Mouse (Mus musculus): ENCODE measurements around the gene Retn. TPM values are rescaled to one million over a fixed set of nuclear protein-coding genes. Genes with fewer than 3 reads are reported as not detected.

Gene Retn
- not detected in 2 replicates for polyA plus RNA-seq (2014; fragmentation: Nextera tagmentation; extraction: Ambion mirVana)

DNA sequence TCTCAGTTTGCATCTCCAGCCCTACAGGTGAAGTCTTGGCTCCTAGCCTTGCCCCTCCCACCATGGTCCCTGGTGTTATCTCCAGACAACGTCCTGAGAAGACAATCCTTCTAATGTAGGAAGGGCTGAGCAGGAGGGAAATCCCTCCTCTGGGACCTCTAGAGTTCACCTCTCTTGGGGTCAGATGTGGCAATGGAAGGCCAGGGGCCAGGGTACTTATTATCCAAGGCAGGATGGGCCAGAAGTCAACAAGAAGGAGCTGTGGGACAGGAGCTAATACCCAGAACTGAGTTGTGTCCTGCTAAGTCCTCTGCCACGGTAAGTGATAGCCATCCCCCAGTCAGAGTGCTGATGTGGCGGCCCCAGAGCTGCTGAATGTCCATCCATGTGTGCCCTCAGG, at the start of gene Retn:
TSS of gene Retn (plus strand) at position 245 of the 400 bp plus-strand sequence.
- Histone ChIP-seq H3K36me3 (ENCODE audit: control insufficient read depth, insufficient read depth, low read length) (no peaks in the 10 kb centered on the region), H3K4me2 (no peak within 1 kb of the TSS), H3K4me3 (ENCODE audit: low read depth, low read length) (no peak within 1 kb of the TSS), H3K27me3 (ENCODE audit: control insufficient read depth, insufficient read depth, low read length) (no peaks in the 10 kb centered on the region), H3K9ac (ENCODE audit: low read depth, low read length) (no peak within 1 kb of the TSS), H3K4me1 (ENCODE audit: control insufficient read depth, insufficient read depth, low read length) (no peaks in the 10 kb centered on the region), H3K27ac (ENCODE audit: low read depth, low read length) (no peak within 1 kb of the TSS), H3K9me3 (replicated peaks; ENCODE audit: control insufficient read depth, low read length) (no peaks in the 10 kb centered on the region)
- no peak for ATAC-seq (replicated peaks; ENCODE audit: insufficient number of reproducible peaks, low FRiP score, low TSS enrichment)
- 68% methylated on average over 3 of the region's 3 CpGs for WGBS (ENCODE audit: insufficient replicate concordance)

DNA sequence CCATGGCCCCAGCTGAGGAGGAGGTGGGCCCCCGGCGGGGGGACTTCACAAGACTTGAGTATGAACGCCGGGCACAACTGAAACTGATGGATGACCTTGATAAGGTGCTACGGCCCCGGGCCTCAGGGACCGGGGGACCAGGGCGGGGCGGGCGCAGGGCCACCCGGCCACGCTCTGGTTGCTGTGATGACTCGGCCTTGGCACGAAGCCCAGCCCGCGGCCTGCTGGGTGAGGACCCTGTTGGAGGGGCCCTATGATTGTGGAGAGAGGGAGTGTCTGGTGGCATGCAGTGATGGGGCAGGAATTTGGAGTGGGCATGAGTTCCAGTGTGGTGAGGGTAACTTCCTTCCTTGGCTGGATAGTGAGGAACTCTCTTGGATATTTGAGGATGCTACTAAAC, 49.0 kb upstream of the Retn start:
- no peak overlapping the region for H3K27ac ChIP-seq (ENCODE audit: low read depth, low read length)
- no peak overlapping the region for H3K9ac ChIP-seq (ENCODE audit: low read depth, low read length)
- WGBS (ENCODE audit: insufficient replicate concordance), result 80% methylated on average over 16 of the region's 16 CpGs

DNA sequence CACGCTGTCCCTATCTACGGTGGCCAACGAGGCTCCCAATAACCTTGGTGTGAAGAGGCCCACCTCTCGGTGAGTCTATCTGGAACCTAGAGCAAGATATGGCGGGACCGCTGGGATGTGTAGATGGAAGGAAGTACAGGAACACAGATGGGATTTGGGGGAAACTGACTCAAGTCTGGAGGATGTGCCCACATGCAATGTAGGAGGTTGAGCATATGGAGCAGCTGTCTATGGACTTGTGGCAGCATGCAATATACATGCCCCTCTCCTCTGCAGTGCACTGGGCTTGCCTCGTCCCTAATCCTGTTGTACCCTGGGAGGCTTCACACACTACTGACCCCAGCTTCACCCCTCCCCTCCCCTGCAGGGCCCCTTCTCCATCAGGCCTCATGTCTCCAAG, 47.7 kb upstream of the Retn start:
- 92% methylated on average over 7 of the region's 7 CpGs for WGBS (ENCODE audit: insufficient replicate concordance)
- H3K4me1 ChIP-seq (ENCODE audit: control insufficient read depth, insufficient read depth, low read length), result no peaks in the 10 kb centered on the region
- no peak for ATAC-seq (replicated peaks; ENCODE audit: insufficient number of reproducible peaks, low FRiP score, low TSS enrichment)
- peaks cover 28% of the 10 kb centered on the region for H3K36me3 ChIP-seq (ENCODE audit: control insufficient read depth, insufficient read depth, low read length)
- H3K9me3 ChIP-seq (replicated peaks; ENCODE audit: control insufficient read depth, low read length), result no peaks in the 10 kb centered on the region
- no peak overlapping the region for H3K4me3 ChIP-seq (ENCODE audit: low read depth, low read length)
- no peak overlapping the region for H3K9ac ChIP-seq (ENCODE audit: low read depth, low read length)
- no peak overlapping the region for H3K27ac ChIP-seq (ENCODE audit: low read depth, low read length)
- H3K27me3 ChIP-seq (ENCODE audit: control insufficient read depth, insufficient read depth, low read length), result no peaks in the 10 kb centered on the region
- no peak overlapping the region for H3K4me2 ChIP-seq

More for the DNA sequence above, 49.0 kb upstream of the Retn start:
- H3K4me1 ChIP-seq (ENCODE audit: control insufficient read depth, insufficient read depth, low read length), result no peaks in the 10 kb centered on the region
- H3K9me3 ChIP-seq (replicated peaks; ENCODE audit: control insufficient read depth, low read length), result no peaks in the 10 kb centered on the region
- ATAC-seq (replicated peaks; ENCODE audit: insufficient number of reproducible peaks, low FRiP score, low TSS enrichment), result no peak; the same call in 1 of the 2 replicates
- no peak overlapping the region for H3K4me2 ChIP-seq
- no peaks in the 10 kb centered on the region for H3K27me3 ChIP-seq (ENCODE audit: control insufficient read depth, insufficient read depth, low read length)
- no peak overlapping the region for H3K4me3 ChIP-seq (ENCODE audit: low read depth, low read length)
- peaks cover 21% of the 10 kb centered on the region for H3K36me3 ChIP-seq (ENCODE audit: control insufficient read depth, insufficient read depth, low read length)

- Histone ChIP-seq H3K27me3 (ENCODE audit: control insufficient read depth, insufficient read depth, low read length) (no peaks in the 10 kb centered on the region), H3K36me3 (ENCODE audit: control insufficient read depth, insufficient read depth, low read length) (peaks cover 37% of the 10 kb centered on the region), H3K9me3 (replicated peaks; ENCODE audit: control insufficient read depth, low read length) (no peaks in the 10 kb centered on the region), H3K4me2 (no peak overlapping the region), H3K4me3 (ENCODE audit: low read depth, low read length) (no peak overlapping the region), H3K9ac (ENCODE audit: low read depth, low read length) (no peak overlapping the region), H3K4me1 (ENCODE audit: control insufficient read depth, insufficient read depth, low read length) (no peaks in the 10 kb centered on the region), H3K27ac (ENCODE audit: low read depth, low read length) (no peak overlapping the region)
- ATAC-seq (replicated peaks; ENCODE audit: insufficient number of reproducible peaks, low FRiP score, low TSS enrichment), result no peak
- whole genome bisulfite sequencing (ENCODE audit: insufficient replicate concordance), result 84% methylated on average over 12 of the region's 12 CpGs
Measured at GRCm38 (mm10) chr8:3609046-3609815, 46.3 kb upstream of the Retn start.

DNA sequence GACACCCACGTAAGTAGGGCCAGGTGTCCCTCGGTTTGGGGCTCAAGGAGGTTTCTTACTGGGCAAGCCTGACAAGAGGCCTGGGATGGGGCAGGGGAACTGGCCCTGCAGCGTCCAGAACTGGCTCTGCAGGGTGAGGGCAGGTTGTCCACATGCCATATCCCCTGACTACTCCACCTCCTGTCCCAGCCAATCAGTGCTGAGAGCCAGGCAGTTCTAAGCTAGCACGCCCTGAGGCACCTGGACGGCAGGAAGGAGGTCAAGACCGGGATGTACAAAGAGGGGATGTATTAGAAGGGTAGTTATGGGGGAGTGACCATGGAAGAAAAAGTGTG, 45.8 kb upstream of the Retn start:
- Histone ChIP-seq H3K27me3 (ENCODE audit: control insufficient read depth, insufficient read depth, low read length) (no peaks in the 10 kb centered on the region), H3K4me1 (ENCODE audit: control insufficient read depth, insufficient read depth, low read length) (no peaks in the 10 kb centered on the region), H3K9ac (ENCODE audit: low read depth, low read length) (no peak overlapping the region), H3K9me3 (replicated peaks; ENCODE audit: control insufficient read depth, low read length) (no peaks in the 10 kb centered on the region), H3K27ac (ENCODE audit: low read depth, low read length) (no peak overlapping the region), H3K4me2 (no peak overlapping the region), H3K36me3 (ENCODE audit: control insufficient read depth, insufficient read depth, low read length) (peaks cover 39% of the 10 kb centered on the region), H3K4me3 (ENCODE audit: low read depth, low read length) (no peak overlapping the region)
- ATAC-seq (replicated peaks; ENCODE audit: insufficient number of reproducible peaks, low FRiP score, low TSS enrichment), result no peak
- 88% methylated on average over 6 of the region's 6 CpGs for WGBS (ENCODE audit: insufficient replicate concordance)

DNA sequence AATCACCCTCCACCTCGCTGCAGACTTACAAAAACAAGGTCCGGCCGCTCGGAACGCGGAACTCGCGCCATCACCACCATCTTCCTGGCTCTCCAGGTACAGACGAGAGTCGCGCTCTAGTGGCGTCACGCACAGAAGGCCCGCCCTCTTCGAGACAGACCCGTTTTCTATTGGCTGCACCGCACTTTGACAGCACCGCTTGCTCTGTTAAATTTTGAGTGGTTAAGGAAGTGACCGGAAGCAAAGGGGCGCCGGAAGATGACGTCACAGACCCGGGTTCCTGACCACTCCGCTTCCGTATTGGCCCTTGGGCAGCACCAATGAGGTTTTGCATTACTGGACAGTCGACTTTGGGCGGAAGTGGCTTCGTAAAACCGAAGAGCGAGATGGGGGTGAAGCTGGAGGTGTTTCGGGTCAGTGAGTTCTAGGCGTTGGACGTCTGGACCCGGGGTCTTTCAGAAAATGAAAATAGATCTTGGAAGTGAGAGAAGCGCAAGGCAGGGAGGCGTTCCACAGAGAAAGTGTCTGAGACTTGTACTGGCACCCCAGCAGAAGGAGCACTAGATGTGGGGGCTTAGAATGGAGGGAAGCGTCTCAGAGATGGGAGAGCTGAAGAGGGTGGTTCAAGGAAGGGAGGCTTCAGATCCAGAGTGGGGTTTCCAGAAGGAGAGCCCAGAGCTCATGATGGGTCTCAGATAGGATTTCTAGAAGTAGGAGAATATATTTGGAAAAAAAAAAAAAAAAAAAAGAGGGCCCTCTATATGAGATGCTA, 34.2 kb upstream of the Retn start, which contains the start of the genes Xab2 and Pet100:
TSS of gene Xab2 (minus strand) at position 118 of the 772 bp plus-strand sequence.
TSS of gene Pet100 (plus strand) at position 350 of the 772 bp plus-strand sequence.
- ATAC-seq (replicated peaks; ENCODE audit: insufficient number of reproducible peaks, low FRiP score, low TSS enrichment), result peak; percentile 98
- peak within 1 kb of the TSS; percentile 74 for H3K9ac ChIP-seq (ENCODE audit: low read depth, low read length)
- under 1% methylated on average over 37 of the region's 37 CpGs for WGBS (ENCODE audit: insufficient replicate concordance)
- H3K9me3 ChIP-seq (replicated peaks; ENCODE audit: control insufficient read depth, low read length), result no peaks in the 10 kb centered on the region
- H3K4me1 ChIP-seq (ENCODE audit: control insufficient read depth, insufficient read depth, low read length), result peaks cover 4% of the 10 kb centered on the region
- H3K4me3 ChIP-seq (ENCODE audit: low read depth, low read length), result peak within 1 kb of the TSS; percentile 80
- peak within 1 kb of the TSS; percentile 81 for H3K4me2 ChIP-seq
- H3K27ac ChIP-seq (ENCODE audit: low read depth, low read length), result no peak within 1 kb of the TSS
- H3K27me3 ChIP-seq (ENCODE audit: control insufficient read depth, insufficient read depth, low read length), result no peaks in the 10 kb centered on the region
- H3K36me3 ChIP-seq (ENCODE audit: control insufficient read depth, insufficient read depth, low read length), result peaks cover 11% of the 10 kb centered on the region

GRCm38 (mm10) chr8:3622119-3622518, 33.5 kb upstream of the Retn start:
- 61% methylated on average over 8 of the region's 8 CpGs for WGBS (ENCODE audit: insufficient replicate concordance)
- Histone ChIP-seq H3K4me3 (ENCODE audit: low read depth, low read length) (peak overlapping the region; percentile 80), H3K9me3 (replicated peaks; ENCODE audit: control insufficient read depth, low read length) (no peaks in the 10 kb centered on the region), H3K9ac (ENCODE audit: low read depth, low read length) (peak overlapping the region; percentile 74), H3K27me3 (ENCODE audit: control insufficient read depth, insufficient read depth, low read length) (no peaks in the 10 kb centered on the region), H3K4me2 (peak overlapping the region; percentile 65), H3K36me3 (ENCODE audit: control insufficient read depth, insufficient read depth, low read length) (peaks cover 9% of the 10 kb centered on the region), H3K27ac (ENCODE audit: low read depth, low read length) (no peak overlapping the region), H3K4me1 (ENCODE audit: control insufficient read depth, insufficient read depth, low read length) (peaks cover 4% of the 10 kb centered on the region)
- ATAC-seq (replicated peaks; ENCODE audit: insufficient number of reproducible peaks, low FRiP score, low TSS enrichment), result no peak

DNA sequence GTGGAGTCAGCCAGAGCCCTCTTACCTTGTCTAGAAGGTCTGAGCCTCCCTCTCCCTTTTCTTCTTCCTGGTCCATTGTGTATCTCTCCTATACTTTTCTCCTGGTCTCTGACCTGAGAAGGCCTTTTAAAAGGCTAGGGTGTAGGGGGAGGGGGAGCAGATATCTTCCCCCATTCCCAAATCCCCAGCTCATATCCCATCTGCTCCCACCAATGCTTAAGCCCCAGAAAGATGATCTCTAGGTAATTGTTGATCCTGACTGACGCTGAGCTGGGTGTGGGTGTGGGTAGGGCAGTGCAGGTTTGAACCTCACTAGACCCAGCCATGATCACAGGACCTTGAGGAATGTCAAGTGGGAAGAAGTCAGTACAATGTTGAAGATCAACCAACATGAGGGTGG, 30.1 kb upstream of the Retn start, which contains the start of gene Pcp2:
TSS of gene Pcp2 (minus strand) at position 101 of the 400 bp plus-strand sequence.
- Histone ChIP-seq H3K9me3 (replicated peaks; ENCODE audit: control insufficient read depth, low read length) (no peaks in the 10 kb centered on the region), H3K4me2 (no peak within 1 kb of the TSS), H3K36me3 (ENCODE audit: control insufficient read depth, insufficient read depth, low read length) (no peaks in the 10 kb centered on the region), H3K27me3 (ENCODE audit: control insufficient read depth, insufficient read depth, low read length) (no peaks in the 10 kb centered on the region; the same call in 1 of the 2 replicates), H3K4me3 (ENCODE audit: low read depth, low read length) (no peak within 1 kb of the TSS), H3K9ac (ENCODE audit: low read depth, low read length) (no peak within 1 kb of the TSS), H3K4me1 (ENCODE audit: control insufficient read depth, insufficient read depth, low read length) (no peaks in the 10 kb centered on the region), H3K27ac (ENCODE audit: low read depth, low read length) (no peak within 1 kb of the TSS)
- WGBS (ENCODE audit: insufficient replicate concordance), result 69% methylated on average over 1 of the region's 1 CpGs
- ATAC-seq (replicated peaks; ENCODE audit: insufficient number of reproducible peaks, low FRiP score, low TSS enrichment), result no peak

Measured in heart, embryonic 11.5 days (tissue).